In the genomic region with DNA sequence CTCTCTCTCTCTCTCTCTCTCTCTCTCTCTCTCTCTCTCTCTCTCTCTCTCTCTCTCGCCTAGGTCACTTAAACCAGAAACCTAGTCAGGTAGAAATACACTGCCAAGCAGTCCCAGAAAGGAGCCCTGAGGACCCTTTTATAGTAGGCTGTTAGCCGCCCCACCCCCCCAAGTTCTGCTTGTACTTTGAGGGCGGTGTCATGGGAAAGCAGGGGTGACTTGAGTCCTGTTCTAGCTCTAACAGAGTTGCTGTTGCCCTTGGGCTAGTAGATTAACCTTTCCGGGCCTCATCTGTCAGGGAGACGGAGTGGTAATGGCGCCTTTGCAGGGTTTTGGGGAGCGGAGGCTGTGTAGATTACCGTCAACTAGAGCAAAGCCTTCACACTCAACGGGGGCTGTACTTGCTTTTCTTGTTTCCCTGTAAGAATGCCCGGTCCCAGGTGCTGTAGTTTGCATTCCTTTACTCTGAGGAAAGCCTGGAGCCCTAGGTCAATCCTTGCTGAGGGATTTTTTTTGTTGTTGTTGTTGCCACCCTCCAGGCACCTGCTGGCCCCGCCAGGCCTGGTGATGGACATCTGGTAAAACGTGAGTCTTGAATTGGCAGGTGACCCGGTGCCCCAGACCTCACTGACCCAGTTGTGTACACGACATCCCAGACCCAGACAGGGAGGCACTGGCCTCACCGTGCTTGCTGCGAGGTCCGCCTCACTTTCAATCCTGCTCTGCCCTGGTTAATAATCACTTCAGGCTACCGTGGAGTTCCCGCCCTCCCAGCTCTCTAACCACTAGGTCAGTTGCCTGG, we compare ENCODE assay signal across 10 mouse cellular contexts. TPM values are rescaled to one million over a fixed set of nuclear protein-coding genes. Genes with fewer than 3 reads are reported as not detected.
DNase-seq lines count a peak whose midpoint lies in the region; ATAC-seq lines count a peak whose summit lies in the region.
"Had no signal": no experiment of that assay in that cellular context is flagged by ENCODE, and none has a peak within 500 bp of the region (broad histone marks: within the 10 kb centered on the region; RNA-seq: fewer than 3 reads in every experiment).

No protein-coding gene starts in this region.

- intact Hi-C loops in heart, postnatal 10 days (cut with DNase I) = no loop called here

- H3K4me3 ChIP-seq in heart, embryonic 11.5 days (ENCODE audit: low read depth, low read length) = no peak overlapping the region
- no peak overlapping the region for H3K4me3 ChIP-seq in liver, embryonic 11.5 days (ENCODE audit: low read depth, low read length)

- no peak for ATAC-seq in heart, embryonic 11.5 days (replicated peaks; ENCODE audit: insufficient number of reproducible peaks, low FRiP score, low TSS enrichment)
- peak; percentile 19; the same call in 1 of the 2 replicates for ATAC-seq in liver, embryonic 11.5 days (replicated peaks; ENCODE audit: low FRiP score)

- peaks cover 93% of the 10 kb centered on the region for H3K4me1 ChIP-seq in heart, embryonic 11.5 days (ENCODE audit: control insufficient read depth, insufficient read depth, low read length)
- H3K4me1 ChIP-seq in liver, embryonic 11.5 days (replicated peaks; ENCODE audit: control insufficient read depth, insufficient read depth, low read length) = peaks cover 90% of the 10 kb centered on the region

- H3K9me3 ChIP-seq in heart, embryonic 11.5 days (replicated peaks; ENCODE audit: control insufficient read depth, low read length) = no peaks in the 10 kb centered on the region
- H3K9me3 ChIP-seq in liver, embryonic 11.5 days (ENCODE audit: control insufficient read depth, low read length) = no peaks in the 10 kb centered on the region

- 17% methylated on average over 19 of the region's 19 CpGs for WGBS in heart, embryonic 11.5 days (ENCODE audit: insufficient replicate concordance)
- 48% methylated on average over 18 of the region's 19 CpGs for WGBS in liver, embryonic 11.5 days

- H3K27me3 ChIP-seq in heart, embryonic 11.5 days (ENCODE audit: control insufficient read depth, insufficient read depth, low read length) = no peaks in the 10 kb centered on the region
- H3K27me3 ChIP-seq in liver, embryonic 11.5 days (replicated peaks; ENCODE audit: control insufficient read depth, insufficient read depth, low read length) = no peaks in the 10 kb centered on the region

- no peaks in the 10 kb centered on the region for H3K36me3 ChIP-seq in heart, embryonic 11.5 days (ENCODE audit: control insufficient read depth, insufficient read depth, low read length)
- no peaks in the 10 kb centered on the region for H3K36me3 ChIP-seq in liver, embryonic 11.5 days (ENCODE audit: control insufficient read depth, insufficient read depth, low read length)

- H3K9ac ChIP-seq in heart, embryonic 11.5 days (ENCODE audit: low read depth, low read length) = 0 out of 2 replicates have a peak overlapping the region, but pooled peaks have one; percentile 17
- H3K9ac ChIP-seq in liver, embryonic 11.5 days (ENCODE audit: low read depth, low read length) = no peak overlapping the region

- peak overlapping the region; percentile 73 for H3K27ac ChIP-seq in heart, embryonic 11.5 days (ENCODE audit: low read depth, low read length)
- peak overlapping the region; percentile 26 for H3K27ac ChIP-seq in liver, embryonic 11.5 days (ENCODE audit: low read depth, low read length)

- no peak for DNase-seq in heart, postnatal 10 days
- DNase-seq in R1 (ENCODE audit: low read depth, low spot score) (peak; percentile 87), adipocyte (ENCODE audit: low spot score) (no peak)
- DNase-seq in kidney, adult 18-20 months = peak; percentile 76
- DNase-seq in liver, embryonic 11.5 days (ENCODE audit: low spot score) = no peak
- no peak for DNase-seq in B cell, adult 2 months
- no peak for DNase-seq in cerebellum, postnatal 4 days (ENCODE audit: low spot score in 2 of 2)

- peak overlapping the region; percentile 46 for H3K4me2 ChIP-seq in heart, embryonic 11.5 days
- H3K4me2 ChIP-seq in liver, embryonic 11.5 days = peak overlapping the region; percentile 27

RNA-seq across cellular contexts. Expression of a gene that starts 11.8 kb away (rescaled TPM):
- polyA plus RNA-seq in heart, embryonic 11.5 days (2014; fragmentation: Nextera tagmentation; extraction: Ambion mirVana) = 55.5 and 56.4 TPM in 2 replicates
- 100 to 1,000 TPM; 524 to 560 TPM for total RNA-seq in heart, postnatal 10 days (2021)
- polyA plus RNA-seq in liver, embryonic 11.5 days (2014; fragmentation: Nextera tagmentation; extraction: Ambion mirVana) = 19.9 and 20.8 TPM in 2 replicates

RNA-seq across cellular contexts. Expression of a gene that starts 27.3 kb away (rescaled TPM):
- not detected in 2 replicates for polyA plus RNA-seq in heart, embryonic 11.5 days (2014; fragmentation: Nextera tagmentation; extraction: Ambion mirVana)
- total RNA-seq in heart, postnatal 10 days (2021) = not detected
- polyA plus RNA-seq in liver, embryonic 11.5 days (2014; fragmentation: Nextera tagmentation; extraction: Ambion mirVana) = not detected in 2 replicates
- total RNA-seq: left cerebral cortex, postnatal 36 days had no signal
- polyA plus RNA-seq: neural tube, embryonic 11.5 days had no signal

RNA-seq across cellular contexts. Expression of a gene that starts 50.1 kb away (rescaled TPM):
- not detected in 2 replicates for polyA plus RNA-seq in heart, embryonic 11.5 days (2014; fragmentation: Nextera tagmentation; extraction: Ambion mirVana)
- not detected for total RNA-seq in heart, postnatal 10 days (2021)
- not detected in 2 replicates for polyA plus RNA-seq in liver, embryonic 11.5 days (2014; fragmentation: Nextera tagmentation; extraction: Ambion mirVana)
- total RNA-seq: left cerebral cortex, postnatal 36 days had no signal
- polyA plus RNA-seq: neural tube, embryonic 11.5 days had no signal

Comparison
In these comparisons a context has a peak if more than half of its experiments do, and no peak if none do; other contexts are left out.
1. DNase-seq: peak in R1 (single experiment) and kidney, adult 18-20 months (single experiment); none in heart, postnatal 10 days (0 of 2), liver, embryonic 11.5 days (single experiment), B cell, adult 2 months (0 of 2), cerebellum, postnatal 4 days (0 of 2) and adipocyte (single experiment).